Comparison of ENCODE assay signal across 26 mouse cellular contexts in genomic region chr15:81680301-81680805, GRCm38 (mm10). TPM values are rescaled to one million over a fixed set of nuclear protein-coding genes. Genes with fewer than 3 reads are reported as not detected.
DNase-seq lines count a peak whose midpoint lies in the region; ATAC-seq and TF ChIP-seq lines count a peak whose summit lies in the region.
"Had no signal": no experiment of that assay in that cellular context is flagged by ENCODE, and none has a peak within 500 bp of the region (broad histone marks: within the 10 kb centered on the region; RNA-seq: fewer than 3 reads in every experiment).

No protein-coding gene starts in this region.

- H3K36me3 ChIP-seq in midbrain, postnatal 0 days (ENCODE audit: insufficient read depth, low read length): peaks cover 48% of the 10 kb centered on the region
- peaks cover 75% of the 10 kb centered on the region for H3K36me3 ChIP-seq in midbrain, embryonic 14.5 days (ENCODE audit: control insufficient read depth, insufficient read depth, low read length)
- H3K36me3 ChIP-seq in liver, postnatal 0 days (replicated peaks; ENCODE audit: insufficient read depth, low read length): peaks cover 19% of the 10 kb centered on the region

- 98% methylated on average over 4 of the region's 4 CpGs for WGBS in midbrain, postnatal 0 days
- WGBS in midbrain, embryonic 14.5 days: 91% methylated on average over 4 of the region's 4 CpGs
- WGBS in liver, postnatal 0 days (ENCODE audit: insufficient replicate concordance): 92% methylated on average over 4 of the region's 4 CpGs

- no peak for ATAC-seq in midbrain, postnatal 0 days (ENCODE audit: low FRiP score)
- no peak for ATAC-seq in midbrain, embryonic 14.5 days (ENCODE audit: low FRiP score, low TSS enrichment)
- no peak for ATAC-seq in liver, postnatal 0 days
- ATAC-seq: CD4-positive, CD25-positive, alpha-beta regulatory T cell, adult 4 months; forebrain, embryonic 13.5 days; forebrain, embryonic 15.5 days; forebrain, postnatal 0 days had no signal

- no peak overlapping the region for H3K4me3 ChIP-seq in midbrain, postnatal 0 days (ENCODE audit: low read depth, low read length)
- no peak overlapping the region for H3K4me3 ChIP-seq in midbrain, embryonic 14.5 days (replicated peaks; ENCODE audit: low read depth, low read length)
- H3K4me3 ChIP-seq in liver, postnatal 0 days (ENCODE audit: low read depth, low read length): no peak overlapping the region
- H3K4me3 ChIP-seq: embryonic facial prominence, embryonic 13.5 days; embryonic facial prominence, embryonic 15.5 days; erythroblast, embryonic 14.5 days; forebrain, embryonic 13.5 days; forebrain, embryonic 15.5 days had no signal

- H3K27ac ChIP-seq in midbrain, postnatal 0 days (ENCODE audit: low read depth, low read length): no peak overlapping the region
- no peak overlapping the region for H3K27ac ChIP-seq in midbrain, embryonic 14.5 days (replicated peaks; ENCODE audit: low read depth, low read length)
- no peak overlapping the region for H3K27ac ChIP-seq in liver, postnatal 0 days (ENCODE audit: low read depth)
- H3K27ac ChIP-seq: embryonic facial prominence, embryonic 13.5 days; embryonic facial prominence, embryonic 15.5 days; forebrain, embryonic 13.5 days; forebrain, embryonic 15.5 days had no signal

- H3K4me2 ChIP-seq in midbrain, postnatal 0 days (ENCODE audit: low read depth, low read length, poor library complexity, severe bottlenecking): no peak overlapping the region
- no peak overlapping the region for H3K4me2 ChIP-seq in midbrain, embryonic 14.5 days (ENCODE audit: low read length)
- no peak overlapping the region for H3K4me2 ChIP-seq in liver, postnatal 0 days (ENCODE audit: low read depth, low read length)
- H3K4me2 ChIP-seq: embryonic facial prominence, embryonic 13.5 days; embryonic facial prominence, embryonic 15.5 days; forebrain, embryonic 13.5 days; forebrain, embryonic 15.5 days had no signal

- no peaks in the 10 kb centered on the region for H3K4me1 ChIP-seq in midbrain, postnatal 0 days (ENCODE audit: insufficient read depth, low read length)
- no peaks in the 10 kb centered on the region for H3K4me1 ChIP-seq in midbrain, embryonic 14.5 days (ENCODE audit: control insufficient read depth, insufficient read depth, low read length)
- H3K4me1 ChIP-seq in liver, postnatal 0 days (ENCODE audit: insufficient read depth): no peaks in the 10 kb centered on the region
- H3K4me1 ChIP-seq: embryonic facial prominence, embryonic 13.5 days; embryonic facial prominence, embryonic 15.5 days; forebrain, embryonic 13.5 days; forebrain, embryonic 15.5 days had no signal

- 0 out of 2 replicates have a peak overlapping the region, but pooled peaks have one; percentile 8 for H3K9ac ChIP-seq in midbrain, postnatal 0 days (replicated peaks; ENCODE audit: low read length, poor library complexity, severe bottlenecking)
- no peak overlapping the region for H3K9ac ChIP-seq in midbrain, embryonic 14.5 days (replicated peaks; ENCODE audit: low read length)
- no peak overlapping the region for H3K9ac ChIP-seq in liver, postnatal 0 days (replicated peaks)
- H3K9ac ChIP-seq: embryonic facial prominence, embryonic 13.5 days; embryonic facial prominence, embryonic 15.5 days; forebrain, embryonic 13.5 days; forebrain, embryonic 15.5 days; forebrain, postnatal 0 days had no signal

- no peaks in the 10 kb centered on the region for H3K27me3 ChIP-seq in midbrain, postnatal 0 days (ENCODE audit: insufficient read depth, low read length)
- no peaks in the 10 kb centered on the region for H3K27me3 ChIP-seq in midbrain, embryonic 14.5 days (ENCODE audit: control insufficient read depth, insufficient read depth, low read length)
- no peaks in the 10 kb centered on the region for H3K27me3 ChIP-seq in liver, postnatal 0 days (ENCODE audit: insufficient read depth, low read length)
- H3K27me3 ChIP-seq: CH12.LX; embryonic facial prominence, embryonic 13.5 days; embryonic facial prominence, embryonic 15.5 days; forebrain, embryonic 13.5 days; forebrain, embryonic 15.5 days had no signal

- no peak for DNase-seq in midbrain, postnatal 0 days (ENCODE audit: low spot score)
- no peak for DNase-seq in midbrain, embryonic 14.5 days
- DNase-seq in ZHBTc4 (ENCODE audit: low read depth, low spot score): peak; percentile 50
- DNase-seq in gonadal fat pad, adult 2 months (ENCODE audit: low read depth): peak; percentile 88
- DNase-seq in liver, postnatal 0 days: no peak
- DNase-seq in urinary bladder, postnatal 36 days (ENCODE audit: low spot score in 2 of 2): no peak
- DNase-seq: adrenal gland, adult 2 months; adrenal gland, postnatal 10 days; adrenal gland, postnatal 25 days; B cell, adult 2 months; cerebellum, adult 11 months; cerebellum, adult 18-20 months; cerebellum, adult 8-10 months; cerebellum, adult 9-11 months; cerebellum, postnatal 14 days; cerebellum, postnatal 36 days; embryo, embryonic 11 days; forebrain, postnatal 0 days had no signal

- no peak for TF ChIP-seq CTCF in midbrain, postnatal 0 days (IDR thresholded peaks at IDR 0.05)
- no peak for TF ChIP-seq CTCF in liver, postnatal 0 days (IDR thresholded peaks at IDR 0.05; ENCODE audit: low read depth)

- H3K9me3 ChIP-seq in midbrain, postnatal 0 days (ENCODE audit: low read length): no peaks in the 10 kb centered on the region
- no peaks in the 10 kb centered on the region for H3K9me3 ChIP-seq in midbrain, embryonic 14.5 days (ENCODE audit: control insufficient read depth, low read length)
- H3K9me3 ChIP-seq in liver, postnatal 0 days (ENCODE audit: low read length): no peaks in the 10 kb centered on the region
- H3K9me3 ChIP-seq: embryonic facial prominence, embryonic 13.5 days; embryonic facial prominence, embryonic 15.5 days; forebrain, embryonic 13.5 days; forebrain, embryonic 15.5 days had no signal

- TF ChIP-seq EP300 in liver, postnatal 0 days (IDR thresholded peaks at IDR 0.05; ENCODE audit: low read depth): no peak

RNA-seq across cellular contexts. Expression of gene L3mbtl2, which starts 16.7 kb away (rescaled TPM):
- total RNA-seq in midbrain, postnatal 0 days (2014; rRNA removed): 26.6 and 28.4 TPM in 2 replicates
- polyA plus RNA-seq in midbrain, postnatal 0 days (2015; fragmentation: Nextera tagmentation; extraction: Ambion mirVana): 27.0 and 28.9 TPM in 2 replicates
- 25.4 and 29.0 TPM in 2 replicates for polyA plus RNA-seq in midbrain, embryonic 14.5 days (2014; fragmentation: Nextera tagmentation; extraction: Ambion mirVana)
- 15.9 and 16.5 TPM in 2 replicates for polyA plus RNA-seq in gonadal fat pad, adult 2 months (2012; rRNA removed)
- polyA plus RNA-seq in liver, postnatal 0 days (2015; fragmentation: Nextera tagmentation; extraction: Ambion mirVana): 7.3 and 8.2 TPM in 2 replicates

RNA-seq across cellular contexts. Expression of gene Chadl, which starts 16.7 kb away (rescaled TPM):
- 44.6 and 61.5 TPM in 2 replicates for total RNA-seq in midbrain, postnatal 0 days (2014; rRNA removed)
- polyA plus RNA-seq in midbrain, postnatal 0 days (2015; fragmentation: Nextera tagmentation; extraction: Ambion mirVana): 63.9 and 65.6 TPM in 2 replicates
- polyA plus RNA-seq in midbrain, embryonic 14.5 days (2014; fragmentation: Nextera tagmentation; extraction: Ambion mirVana): 25.2 and 34.8 TPM in 2 replicates
- 2.1 and 3.4 TPM in 2 replicates for polyA plus RNA-seq in gonadal fat pad, adult 2 months (2012; rRNA removed)
- polyA plus RNA-seq in liver, postnatal 0 days (2015; fragmentation: Nextera tagmentation; extraction: Ambion mirVana): 0.99 and 1.4 TPM in 2 replicates
- total RNA-seq: common myeloid progenitor, adult 5-6 weeks had no signal

Comparison
In these comparisons a context has a peak if more than half of its experiments do, and no peak if none do; other contexts are left out.
1. DNase-seq: peak in ZHBTc4 (single experiment) and gonadal fat pad, adult 2 months (single experiment); none in midbrain, postnatal 0 days (single experiment), midbrain, embryonic 14.5 days (single experiment), liver, postnatal 0 days (single experiment) and urinary bladder, postnatal 36 days (0 of 2).